Mouse (Mus musculus) thymus, postnatal 25 days (tissue): ENCODE results near the gene Calhm3.

ENCODE experiments used
- DNase-seq: peaks from one replicate; pipeline ENCODE4 v3.0.0; 2022

Gene Calhm3

DNA sequence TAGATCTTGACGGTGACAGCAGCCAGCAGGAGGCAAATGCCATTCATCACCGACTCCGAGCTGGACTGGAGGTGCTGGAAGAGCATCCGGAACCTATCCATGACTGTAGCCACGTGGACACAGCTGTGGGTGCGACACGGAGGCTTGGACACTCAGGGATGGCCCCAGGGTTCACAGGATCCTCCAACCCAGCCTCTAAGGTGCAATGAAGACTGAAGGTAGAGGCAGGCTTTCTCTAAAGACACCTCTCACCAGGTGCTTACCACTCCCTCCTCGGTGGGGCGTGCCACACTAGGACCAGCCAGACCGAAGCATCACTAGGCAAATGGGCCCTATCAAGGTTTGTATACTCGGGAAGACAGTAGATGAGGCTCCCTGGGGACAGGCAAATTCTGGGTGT lies at the start of gene Calhm3:
Gene Calhm3 (minus strand): TSS at position 101 of the 400 bp plus-strand sequence.
- DNase-seq, result no peak

DNA sequence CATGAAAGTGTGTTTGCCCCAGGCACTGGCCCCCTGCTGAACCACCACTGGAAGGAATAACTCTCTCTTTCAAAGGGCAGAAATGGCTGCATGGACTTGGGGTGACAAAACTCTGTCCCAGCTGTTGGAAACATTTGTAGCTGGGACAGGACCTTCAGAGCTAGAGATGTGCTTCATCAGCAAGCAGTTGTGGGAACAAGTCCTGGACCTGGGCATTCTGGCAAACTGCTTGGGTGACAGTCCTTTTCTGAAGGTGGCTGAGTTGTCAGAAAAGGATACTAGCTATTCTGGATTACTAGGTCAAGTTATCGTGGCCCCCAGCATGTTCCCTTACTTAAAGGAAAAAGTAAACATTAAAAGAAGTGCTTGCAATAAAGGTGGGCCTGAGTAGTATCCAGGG lies 48.6 kb upstream of the Calhm3 start:
- no peak for DNase-seq

DNA sequence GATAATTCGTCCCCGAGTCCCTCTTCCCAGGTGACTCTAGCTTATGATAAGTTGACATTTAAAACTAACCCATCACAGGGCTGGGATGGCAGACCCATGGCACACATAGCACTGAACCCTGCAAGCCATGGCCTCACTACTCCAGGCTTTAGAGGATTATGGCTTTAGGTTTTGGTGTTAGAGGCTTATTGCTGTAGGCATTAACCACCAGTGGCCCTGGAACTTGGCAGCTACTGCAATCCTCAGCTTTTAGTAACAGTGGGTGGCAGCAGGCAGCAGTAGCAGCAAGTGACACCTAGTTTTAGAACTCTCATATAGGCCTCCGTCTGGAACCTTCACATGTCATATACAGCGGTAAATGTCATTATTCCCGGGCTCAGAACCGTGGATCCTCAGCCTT lies 47.1 kb upstream of the Calhm3 start:
- DNase-seq, result no peak

DNA sequence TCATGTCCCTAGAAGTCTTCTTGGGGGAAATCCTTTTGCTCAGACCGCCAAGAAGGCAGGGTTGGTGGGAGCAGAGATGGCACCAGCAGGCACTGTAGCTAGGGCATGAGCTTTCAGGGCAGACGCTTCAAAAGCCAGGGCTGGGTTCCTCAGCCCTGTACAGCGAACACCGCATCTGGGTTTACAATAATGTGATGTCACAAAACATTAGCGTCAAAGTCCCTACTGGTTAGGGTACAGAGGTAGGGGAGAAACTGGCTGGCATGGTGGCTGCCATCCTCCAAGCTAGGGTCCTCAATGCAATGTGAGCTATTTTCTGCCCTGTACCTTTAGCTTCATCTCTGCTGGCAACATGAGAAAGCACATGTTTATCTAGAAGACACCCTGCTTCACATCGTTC lies 45.5 kb upstream of the Calhm3 start:
- DNase-seq, result no peak

DNA sequence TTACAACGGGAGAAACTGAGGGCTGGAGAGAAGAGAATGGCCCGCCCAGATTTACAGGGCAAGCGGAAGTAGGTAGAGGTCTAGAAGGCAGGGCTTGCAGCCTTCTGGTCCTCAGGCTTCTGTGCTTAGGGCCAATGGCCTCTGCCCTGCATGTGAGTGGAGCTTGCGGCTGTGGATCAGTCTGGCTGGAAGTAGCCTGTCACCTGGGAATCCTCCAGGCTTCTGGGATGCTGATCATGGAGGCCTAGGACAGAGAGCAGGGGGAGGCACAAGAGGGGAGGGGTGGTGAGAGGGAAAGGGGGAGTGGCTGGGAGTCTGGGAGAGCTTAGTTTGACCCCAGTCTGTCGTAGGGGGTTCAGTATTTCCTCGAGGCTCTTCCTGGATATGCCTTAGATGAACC lies 44.9 kb upstream of the Calhm3 start:
- DNase-seq, result no peak

DNA sequence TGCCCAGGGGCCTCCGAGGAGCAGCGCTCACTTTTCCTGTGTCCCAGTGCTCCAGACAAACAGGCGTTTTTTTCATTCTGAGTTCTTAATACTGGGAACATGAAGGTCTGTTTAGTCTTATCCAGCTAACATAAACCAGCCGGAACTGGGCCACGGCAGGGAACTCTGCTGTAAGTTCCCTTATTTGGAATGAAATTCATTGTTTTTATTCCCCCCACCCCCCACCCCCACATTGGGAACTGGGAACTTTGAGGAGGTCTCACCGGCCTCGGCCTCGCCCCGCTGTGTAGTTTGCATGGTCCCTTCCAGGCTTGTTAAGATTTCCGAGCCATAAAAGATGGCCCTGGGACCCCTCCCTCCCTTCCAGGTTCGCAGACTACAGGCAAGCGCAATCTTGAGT lies 44.4 kb upstream of the Calhm3 start:
- DNase-seq, result no peak

DNA sequence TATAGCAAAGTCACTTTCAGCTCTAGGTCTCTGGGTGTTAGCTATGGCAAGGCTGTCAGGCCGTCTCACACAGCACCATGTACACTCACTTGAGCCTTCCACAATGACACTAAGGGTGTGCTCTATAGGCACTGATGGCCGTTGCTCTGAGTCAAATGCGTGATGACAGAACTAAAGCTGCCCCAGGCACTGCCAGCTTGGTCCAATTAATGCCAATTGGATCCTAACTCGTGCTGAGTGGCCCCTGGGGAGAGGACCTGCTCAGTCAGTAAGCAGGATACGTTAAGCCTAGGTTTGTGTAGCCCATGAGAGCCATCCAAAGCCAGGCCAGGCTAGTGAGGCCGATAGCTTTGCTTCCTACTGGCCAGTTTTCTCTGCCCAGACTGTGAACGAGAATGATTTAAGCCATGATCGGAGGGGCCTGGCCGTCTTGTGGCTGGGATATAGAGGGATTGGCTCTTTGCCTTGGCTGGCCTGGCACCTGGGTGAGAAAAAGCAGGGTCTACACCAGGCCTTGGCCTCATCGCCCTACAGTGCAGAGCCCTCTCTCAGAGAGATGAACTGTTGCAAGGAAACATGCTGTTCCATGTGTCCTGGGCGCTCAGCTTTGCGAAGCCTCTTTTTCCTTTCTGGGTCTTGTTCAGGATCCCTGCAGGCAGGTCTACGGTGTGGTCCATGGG lies 41.2 kb upstream of the Calhm3 start:
- DNase-seq, result no peak

DNA sequence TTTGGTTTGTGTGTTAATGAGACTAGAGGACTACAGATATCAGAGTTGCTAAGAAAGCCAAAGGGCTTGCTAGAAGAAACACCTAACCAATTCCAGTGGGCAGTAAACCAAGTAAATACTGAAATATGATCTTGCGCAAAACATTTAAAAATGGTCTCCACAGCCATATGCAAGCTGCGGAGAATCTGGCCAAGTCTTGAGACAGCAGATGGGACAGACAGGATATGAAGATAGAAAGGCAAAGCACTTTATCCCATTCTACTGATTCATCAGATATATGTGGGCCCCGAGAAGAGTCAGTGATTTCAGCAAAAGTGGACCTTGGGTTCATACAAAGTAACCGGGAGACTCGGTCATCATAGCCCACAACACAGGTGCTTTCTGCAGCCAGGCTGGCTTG lies 34.6 kb upstream of the Calhm3 start:
- no peak for DNase-seq

DNA sequence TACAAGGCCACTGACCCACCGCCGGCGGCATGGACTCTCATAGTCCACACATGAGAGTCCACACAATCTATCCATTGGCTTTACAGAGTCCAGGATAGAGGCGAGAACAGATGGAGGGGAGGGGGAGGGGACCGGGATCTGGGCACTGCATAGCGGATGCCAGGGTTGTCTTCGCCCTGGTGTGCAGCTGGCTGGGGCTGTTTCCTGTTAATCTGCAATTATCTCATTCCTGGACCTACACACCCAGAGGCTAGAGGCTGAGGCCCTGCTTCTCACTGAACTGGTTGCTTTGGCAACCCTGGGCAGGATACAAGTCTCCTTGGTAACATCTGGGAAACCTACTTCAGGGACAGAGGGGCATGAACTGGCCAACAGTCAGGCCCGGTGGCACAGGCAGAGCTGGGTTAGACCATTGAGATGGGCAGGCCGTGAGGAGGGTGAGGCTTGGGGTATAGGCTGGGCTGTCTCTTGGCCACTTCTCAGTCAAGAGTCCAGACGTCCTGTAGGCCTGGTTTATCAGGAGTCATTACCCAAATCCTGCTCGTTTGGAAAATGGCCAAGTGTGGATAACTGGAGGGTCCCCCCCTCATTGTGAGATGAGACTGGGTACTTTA lies 31.1 kb upstream of the Calhm3 start:
- no peak for DNase-seq

DNA sequence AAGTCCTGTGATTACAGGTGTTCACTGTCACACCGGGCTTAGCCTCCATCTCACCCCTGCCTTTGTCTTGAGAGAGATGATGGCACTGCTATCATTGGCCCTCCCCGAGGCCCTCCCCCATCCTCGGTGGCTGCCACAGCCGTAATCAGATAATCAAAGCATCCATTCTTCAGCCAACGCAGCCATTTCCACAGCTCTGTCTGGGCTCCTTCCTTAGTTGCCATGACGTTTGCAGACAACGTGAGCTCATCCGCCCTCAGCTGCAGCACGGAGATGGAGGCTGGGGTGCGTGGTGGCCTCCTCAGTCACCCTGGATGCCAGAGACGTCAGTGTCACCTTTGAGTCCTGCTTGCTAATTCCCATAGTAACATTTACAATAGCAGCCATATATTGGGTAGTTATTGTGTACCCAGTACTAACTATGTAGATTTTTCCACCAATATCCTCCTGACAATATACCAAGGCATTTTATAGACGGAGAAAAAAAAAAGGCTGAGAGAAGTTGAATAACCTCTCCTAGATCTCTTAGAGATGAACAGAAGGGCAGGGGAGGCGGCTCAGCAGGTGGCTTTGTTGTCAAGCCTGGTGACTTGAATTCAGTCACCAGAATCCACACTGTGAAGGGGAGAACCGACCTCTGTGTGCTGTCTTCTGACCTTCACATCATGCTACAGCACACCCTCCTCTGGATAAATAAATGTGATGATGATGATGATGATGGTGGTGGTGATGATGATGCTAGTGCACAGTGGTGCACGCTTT lies 29.1 kb upstream of the Calhm3 start:
- no peak for DNase-seq

DNA sequence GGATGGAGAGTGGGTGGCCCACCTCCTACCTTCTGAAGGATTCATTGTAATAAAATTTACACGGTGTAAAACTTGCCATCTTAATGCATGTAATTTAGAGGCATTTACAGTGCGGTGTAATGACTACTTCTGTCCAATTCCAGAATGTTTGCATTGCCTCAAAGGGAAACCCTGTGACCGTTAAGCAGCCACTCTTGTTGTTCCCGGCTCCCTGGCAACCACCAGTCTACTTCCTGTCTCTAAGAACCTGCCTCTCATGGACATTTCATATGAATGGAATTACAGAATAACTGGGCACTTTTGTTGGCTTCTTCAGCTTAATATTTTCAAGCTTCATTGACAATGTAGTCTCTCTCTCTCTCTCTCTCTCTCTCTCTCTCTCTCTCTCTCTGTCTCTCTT lies 27.2 kb upstream of the Calhm3 start:
- no peak for DNase-seq

DNA sequence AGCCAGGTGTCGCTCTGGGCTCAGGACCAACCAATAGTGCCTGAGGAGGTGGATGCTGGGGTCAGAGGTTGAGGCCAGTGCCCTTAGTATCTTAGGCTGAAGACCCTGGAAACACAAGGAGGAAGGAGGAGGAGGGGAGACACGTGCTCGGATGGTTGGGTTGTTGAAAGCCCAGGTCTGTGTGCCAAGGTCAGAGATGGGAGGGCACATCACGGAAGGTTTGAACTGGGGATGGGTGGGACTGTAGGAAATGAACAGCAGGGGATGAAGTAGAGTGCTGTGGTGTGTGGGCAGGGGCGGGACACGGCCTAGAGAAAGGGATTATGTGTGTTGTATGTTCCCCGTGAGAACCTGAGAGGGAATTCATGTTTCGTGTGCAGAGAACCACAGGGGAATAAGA lies 26.7 kb upstream of the Calhm3 start:
- no peak for DNase-seq

DNA sequence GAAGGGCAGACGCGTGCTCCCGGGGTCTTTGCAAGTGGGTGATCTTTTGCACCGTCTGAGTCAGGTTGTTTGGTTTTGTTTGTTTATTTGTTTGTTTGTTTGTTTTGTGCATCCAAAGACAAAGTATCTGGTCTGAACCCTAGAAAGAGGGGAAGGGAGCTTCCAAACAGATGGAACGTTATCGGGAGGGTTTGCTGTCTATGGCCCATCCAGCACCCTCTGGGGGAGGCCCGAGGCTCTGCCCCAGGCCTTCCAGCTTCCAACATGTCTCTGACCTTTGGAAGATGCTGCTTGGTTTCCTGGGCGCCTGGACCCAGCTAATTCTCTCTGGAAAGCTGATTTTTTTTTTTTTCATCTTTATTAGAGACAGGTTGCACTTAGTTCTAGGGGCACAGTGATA lies 22.4 kb upstream of the Calhm3 start:
- no peak for DNase-seq

DNA sequence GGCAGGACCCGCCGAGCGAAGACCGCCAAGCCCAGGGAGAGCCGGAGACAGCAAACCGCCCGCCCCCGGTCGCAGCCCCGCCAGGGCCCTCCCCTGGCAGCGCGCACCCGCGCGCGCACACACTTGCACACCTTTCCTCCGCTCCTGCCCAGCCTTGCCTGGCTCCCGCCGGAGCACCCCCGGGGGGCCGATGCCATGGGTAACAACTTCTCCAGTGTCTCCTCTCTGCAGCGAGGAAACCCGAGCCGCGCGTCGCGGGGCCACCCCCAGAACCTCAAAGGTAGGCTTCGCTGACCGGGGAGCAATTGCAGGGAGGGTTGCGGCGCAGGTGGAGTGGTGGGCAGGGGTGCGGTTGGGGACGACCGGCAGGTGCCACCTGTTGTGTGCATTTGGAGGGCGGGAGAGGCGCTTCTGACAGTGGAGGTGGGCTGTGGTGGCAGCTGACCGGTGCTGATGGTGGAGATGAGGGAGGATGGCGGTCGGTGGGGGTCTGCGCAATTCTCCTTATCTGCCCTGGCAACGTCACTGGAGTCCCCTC lies 21.8 kb upstream of the Calhm3 start:
- DNase-seq, result peak; percentile 5

DNA sequence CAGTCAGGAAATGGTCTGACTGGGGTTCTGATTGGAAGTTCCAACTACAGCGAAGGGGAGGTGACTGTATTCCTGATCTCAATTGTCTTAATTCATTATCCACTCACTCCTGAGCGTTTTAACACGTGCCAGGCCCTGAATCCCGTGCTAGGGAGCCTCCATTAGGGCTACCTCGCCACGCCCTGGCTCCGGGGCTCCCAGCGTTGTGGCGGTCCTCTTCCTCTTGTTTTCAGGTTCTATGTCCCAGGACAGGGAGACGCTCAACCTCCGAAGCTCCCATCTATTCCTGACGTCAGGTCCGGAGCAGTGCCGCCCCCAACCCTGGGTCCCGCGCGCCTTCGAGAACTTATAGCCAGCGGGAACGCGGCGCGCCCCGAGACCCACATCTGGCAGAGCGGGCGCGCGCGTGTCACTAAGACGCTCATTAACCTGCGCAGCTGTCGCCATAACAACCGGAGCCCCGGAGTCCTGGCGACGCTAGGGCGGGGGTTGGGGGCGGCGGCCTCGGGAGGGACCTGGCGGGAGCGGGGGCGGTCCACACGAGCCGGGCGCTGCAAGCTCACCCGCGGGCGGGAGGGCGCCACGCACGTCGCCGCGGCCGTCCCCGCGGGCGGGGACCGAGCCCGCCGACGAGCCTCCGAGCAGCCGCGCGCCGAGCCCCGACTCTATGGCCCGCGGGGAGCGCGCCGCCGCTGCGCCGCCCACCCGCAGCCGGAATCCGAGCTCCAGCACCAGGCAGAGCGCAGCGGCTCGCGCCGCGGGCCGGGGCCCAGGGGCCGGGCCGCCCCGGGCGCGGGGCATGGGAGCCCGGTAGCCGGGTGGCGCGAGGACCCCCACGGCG lies 21.1 kb upstream of the Calhm3 start, which contains the start of gene Neurl1a:
Gene Neurl1a (plus strand): TSS at position 390 of the 841 bp plus-strand sequence.
- DNase-seq, result peak; percentile 18

DNA sequence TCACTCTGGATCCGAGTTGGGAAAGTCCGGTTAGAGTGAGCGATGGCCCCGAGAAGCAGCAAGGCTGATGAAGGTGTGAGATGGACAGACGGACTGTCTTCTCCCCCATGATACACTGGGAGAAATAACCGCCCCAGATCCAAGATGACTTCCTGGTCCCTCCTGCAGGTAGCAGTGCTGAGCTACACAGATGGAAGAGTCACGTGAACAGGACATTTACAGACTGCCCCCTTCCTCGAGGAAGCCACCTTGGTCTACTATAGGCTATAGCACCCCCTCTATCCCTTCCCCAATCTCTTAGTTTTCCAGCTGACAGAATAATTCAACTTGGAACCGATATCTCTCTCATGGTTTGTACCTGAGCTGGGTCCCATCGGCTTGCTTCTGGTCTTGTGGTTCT lies 20.4 kb upstream of the Calhm3 start:
- no peak for DNase-seq

DNA sequence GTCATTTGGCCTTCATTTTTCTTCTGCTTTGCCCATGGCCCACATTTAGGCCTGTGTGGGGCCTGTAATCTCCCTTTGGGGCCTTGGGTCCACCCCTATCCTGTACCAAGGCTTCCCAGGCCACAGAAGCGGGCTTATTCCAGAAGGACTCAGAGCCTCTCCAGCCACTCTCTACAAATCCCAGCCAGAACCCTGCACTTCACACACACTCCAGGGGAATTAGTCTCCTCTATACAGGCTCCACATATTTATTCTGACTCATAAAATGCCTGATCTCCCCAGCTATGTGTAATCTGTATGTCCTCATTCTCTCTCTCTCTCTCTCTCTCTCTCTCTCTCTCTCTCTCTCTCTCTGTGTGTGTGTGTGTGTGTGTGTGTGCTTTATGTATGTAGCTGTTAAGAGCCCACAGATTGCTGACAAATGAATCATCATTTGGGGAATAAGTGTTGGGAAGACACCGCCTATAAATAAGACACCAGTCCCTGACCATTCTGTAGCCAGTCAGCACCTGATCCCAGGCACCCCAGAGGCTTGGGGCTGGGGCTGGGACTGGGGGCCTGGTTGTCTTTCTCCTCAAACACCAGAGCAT lies 19.4 kb upstream of the Calhm3 start:
- no peak for DNase-seq

DNA sequence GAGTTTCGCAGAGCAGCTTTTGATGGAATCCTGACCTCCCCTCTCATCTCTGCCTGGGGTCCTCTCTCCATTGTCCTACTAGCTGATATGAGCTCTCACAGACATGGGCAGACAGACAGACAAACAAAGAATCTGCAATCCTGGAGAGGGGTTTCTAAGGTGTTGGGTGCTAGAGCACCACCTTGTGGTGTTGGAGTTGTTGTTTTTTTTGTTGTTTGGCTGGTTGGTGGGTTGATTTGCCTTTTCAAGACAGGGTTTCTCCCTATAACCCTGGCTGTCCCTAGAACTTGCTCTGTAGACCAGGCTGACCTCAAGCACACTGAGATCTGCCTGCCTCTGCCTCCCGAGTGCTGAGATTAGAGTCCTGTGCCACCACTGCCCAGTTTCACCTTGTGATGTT lies 17.9 kb upstream of the Calhm3 start:
- no peak for DNase-seq

DNA sequence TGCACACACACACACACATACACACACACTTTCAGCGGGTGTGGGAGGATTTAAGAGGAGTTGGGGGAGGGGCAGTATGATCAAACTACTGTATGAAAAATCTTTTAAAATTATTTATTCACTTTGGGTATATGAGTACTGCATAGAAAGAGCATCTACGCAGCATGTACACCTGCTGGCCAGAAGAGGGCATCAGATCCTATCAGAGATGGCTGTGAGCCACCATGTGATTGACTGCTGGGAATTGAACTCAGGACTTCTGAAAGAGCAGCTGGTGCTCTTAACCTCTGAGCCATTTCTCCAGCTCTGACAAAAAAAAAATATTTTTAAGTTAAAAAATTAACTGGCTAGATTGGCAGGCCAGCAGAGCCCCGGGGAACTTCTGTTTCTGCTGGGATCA lies 17.0 kb upstream of the Calhm3 start:
- DNase-seq, result no peak

DNA sequence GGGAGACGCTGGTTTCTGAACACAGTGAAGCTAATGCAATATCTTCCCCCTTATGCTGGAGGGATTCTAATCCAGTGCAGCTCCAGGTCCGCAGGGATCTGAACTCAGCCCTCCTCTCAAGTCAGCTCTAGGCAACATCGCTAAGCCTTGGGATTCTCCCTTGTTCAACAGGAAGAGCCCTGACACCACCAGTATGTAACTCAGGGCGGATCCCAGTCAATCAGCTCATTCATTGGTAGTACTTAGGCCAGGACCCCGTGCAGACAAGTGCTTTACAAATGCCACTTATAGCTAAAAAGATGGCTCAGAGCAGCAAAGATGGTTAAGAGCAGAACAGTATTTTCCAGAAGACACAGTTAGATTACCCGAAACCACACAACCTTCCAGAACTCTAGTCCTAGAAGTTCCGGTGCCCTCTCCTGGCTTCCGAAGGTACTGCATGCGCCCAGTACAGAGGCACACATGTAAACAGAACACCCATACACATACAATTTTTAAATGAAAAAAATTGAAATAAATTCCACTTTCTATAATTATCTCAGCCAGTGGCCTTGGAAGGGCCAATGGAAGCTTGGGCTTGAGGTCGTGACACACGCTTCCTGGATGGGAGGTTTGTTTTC lies 11.3 kb upstream of the Calhm3 start:
- DNase-seq, result peak; percentile 82

DNA sequence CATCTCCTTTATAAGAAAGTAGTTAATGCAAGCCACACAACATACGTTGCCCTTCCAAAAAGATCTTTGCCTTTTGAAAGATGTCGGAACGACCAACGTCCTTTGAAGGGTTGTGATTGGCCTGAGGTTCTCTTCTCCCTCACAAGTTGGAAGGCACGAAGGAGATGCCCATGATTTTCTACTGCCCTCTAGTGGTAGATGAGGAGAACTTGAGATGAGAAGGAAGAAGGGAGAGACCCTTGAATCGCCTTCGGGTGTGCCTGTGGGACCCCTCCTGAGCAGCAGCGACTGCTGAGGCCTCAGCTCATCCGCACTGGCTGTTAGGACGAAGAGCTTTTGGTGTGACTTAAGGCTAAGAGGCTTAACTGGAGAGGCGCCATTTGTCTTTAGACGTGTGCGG lies 10.7 kb upstream of the Calhm3 start:
- peak; percentile 29 for DNase-seq

DNA sequence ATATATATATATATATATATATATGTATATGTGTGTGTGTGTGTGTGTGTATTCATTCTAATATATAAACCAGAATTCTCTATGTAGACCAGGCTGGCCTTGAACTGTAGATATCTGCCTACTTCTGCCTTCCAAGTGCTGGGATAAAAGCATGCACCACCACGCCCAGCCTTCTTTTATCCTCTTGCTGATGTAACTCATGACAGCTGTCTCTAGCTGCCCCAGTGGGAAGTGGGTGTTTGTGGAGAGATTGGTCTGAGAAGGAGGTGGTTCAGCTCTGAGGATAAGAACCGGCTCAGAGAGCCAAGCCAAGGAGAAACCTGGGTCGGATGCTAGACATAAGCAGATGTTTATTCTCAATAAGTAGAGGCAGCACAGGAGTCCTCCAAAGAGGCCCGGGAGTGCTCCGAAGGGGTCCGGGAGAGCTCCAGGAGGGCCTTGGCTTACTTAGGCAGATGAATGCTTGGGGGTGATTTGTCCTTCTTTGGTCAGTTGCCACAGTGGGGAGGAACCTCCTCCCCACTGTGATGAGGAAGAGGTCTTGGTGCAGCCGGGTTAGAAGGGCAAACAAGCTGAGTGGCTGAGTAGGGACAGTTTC lies 10.2 kb upstream of the Calhm3 start:
- no peak for DNase-seq
